Mouse (Mus musculus) urinary bladder, postnatal 10 days (tissue): ENCODE data around the gene Cpvl.

Experiments
- DNase-seq: peaks from one replicate; pipeline ENCODE4 v3.0.0; 2022; ENCODE audit warnings: low spot score

Gene Cpvl

DNA sequence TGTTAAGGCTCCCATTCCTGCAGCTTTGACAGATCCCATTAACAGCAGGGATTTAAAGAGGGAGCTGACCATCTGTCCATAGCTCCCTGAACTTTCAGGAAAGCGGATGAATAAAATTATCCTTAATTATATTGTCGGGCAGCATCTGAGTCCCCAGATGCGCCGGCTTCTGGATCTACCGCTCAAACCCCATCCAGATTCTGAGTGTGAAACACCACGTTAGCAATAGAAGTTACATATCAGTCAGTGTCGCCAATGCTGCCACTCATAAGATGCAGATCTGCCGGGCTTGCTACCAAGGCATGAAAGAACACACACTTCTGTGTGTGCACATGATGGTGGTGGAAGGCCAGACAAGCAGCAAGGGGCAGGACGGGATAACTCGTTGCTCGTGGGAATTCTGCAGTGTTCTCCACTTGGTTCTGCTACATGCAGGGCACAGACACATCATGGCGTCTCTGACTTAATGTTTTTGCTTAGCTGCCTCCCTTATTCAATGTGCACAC is 6.2 kb downstream of the Cpvl start:
- DNase-seq = no peak

DNA sequence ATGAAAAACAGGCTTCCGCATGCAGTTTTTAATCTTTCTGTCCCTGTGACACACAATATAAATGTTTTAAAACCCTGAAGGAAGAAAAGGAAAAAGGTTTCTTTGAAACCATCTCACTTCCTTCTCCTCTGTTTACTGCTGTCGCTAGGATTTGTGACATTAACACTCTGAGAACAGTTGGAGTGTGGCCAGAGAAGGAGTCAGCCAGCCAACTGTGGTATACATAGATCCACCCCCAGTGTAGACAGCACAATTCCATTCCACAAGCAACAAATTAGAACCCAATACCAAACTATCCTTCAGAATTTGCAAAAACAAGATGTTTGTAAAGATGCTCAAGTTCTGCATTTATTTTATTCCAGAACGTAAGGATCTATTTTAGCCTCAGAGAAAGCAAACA is 6.7 kb downstream of the Cpvl start:
- no peak for DNase-seq

DNA sequence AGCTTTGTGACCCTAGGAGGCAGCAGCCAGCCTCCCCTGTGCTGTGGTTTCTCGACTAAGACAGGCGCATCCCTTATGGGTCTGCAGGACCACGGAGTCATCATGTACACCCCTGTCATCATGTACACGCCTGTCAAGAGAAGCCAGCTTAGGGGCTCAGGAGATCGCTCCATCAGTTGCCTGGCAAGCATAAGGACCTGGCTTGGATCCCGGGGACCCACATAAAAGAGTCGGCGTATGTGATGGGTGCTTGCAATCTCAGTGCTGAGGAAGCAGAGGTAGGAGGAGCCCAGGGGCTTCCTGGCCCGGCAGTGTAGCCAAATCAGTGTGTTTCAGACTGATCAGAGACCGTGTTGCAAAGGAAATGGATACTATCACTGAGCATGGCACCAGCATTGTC is 9.4 kb downstream of the Cpvl start:
- DNase-seq = no peak

DNA sequence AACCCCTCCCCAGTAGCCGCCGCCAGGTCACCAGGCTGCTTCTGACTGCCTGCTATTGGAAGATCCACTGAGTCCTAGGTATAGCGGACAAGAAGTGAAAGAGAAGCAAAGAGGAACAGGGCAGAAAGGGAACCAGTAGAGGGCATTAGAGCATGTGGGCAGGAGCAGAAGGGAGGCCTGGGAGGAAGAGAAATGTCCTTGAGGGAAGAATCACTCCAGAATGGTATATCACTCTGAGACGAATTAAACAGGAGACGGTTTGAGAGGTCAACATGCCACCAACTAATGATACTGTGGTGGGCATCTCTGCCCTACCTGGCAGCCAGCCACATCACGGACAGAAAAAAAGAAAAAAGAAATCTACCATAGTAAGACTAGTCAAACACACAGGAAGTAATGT is 9.9 kb downstream of the Cpvl start:
- no peak for DNase-seq

DNA sequence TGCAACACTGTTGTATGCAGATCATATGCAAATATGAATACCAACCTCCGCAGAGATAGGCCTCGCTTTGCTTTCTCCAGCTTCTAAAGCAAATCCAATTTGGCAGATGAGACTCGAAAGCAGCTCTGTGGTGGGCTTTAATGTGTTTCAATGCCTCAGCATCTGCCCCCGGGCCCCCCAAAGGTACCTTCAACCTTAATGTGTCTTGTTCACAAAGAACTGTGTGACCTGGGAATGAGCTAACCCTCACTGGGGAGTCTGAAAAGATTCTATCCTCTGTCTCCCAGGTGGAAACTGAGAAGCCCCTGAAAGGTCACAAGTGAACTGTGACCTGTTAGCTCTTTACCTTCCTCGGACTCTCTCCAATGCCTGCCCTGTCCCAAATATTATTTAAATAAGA is 11.9 kb downstream of the Cpvl start:
- DNase-seq = no peak

DNA sequence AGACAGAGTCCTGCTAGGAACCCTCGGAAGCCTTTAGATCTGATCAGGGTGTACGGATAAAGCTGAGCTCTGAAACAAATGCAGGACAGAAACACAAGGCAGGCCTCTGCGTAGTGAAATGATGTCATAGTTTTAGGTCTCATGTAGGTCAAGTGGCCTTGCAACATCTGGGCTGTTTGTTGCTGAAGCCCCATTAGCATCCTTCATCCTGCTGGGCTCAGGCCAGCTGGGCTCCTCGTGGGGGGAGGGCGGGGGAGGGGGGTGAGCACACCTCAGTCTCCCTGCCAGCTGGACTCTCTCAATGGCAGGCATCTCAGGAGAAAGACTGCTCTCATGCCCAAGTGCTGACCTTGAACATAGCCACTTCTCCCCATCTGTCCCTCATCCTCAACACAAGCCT is 12.6 kb downstream of the Cpvl start:
- DNase-seq = no peak

DNA sequence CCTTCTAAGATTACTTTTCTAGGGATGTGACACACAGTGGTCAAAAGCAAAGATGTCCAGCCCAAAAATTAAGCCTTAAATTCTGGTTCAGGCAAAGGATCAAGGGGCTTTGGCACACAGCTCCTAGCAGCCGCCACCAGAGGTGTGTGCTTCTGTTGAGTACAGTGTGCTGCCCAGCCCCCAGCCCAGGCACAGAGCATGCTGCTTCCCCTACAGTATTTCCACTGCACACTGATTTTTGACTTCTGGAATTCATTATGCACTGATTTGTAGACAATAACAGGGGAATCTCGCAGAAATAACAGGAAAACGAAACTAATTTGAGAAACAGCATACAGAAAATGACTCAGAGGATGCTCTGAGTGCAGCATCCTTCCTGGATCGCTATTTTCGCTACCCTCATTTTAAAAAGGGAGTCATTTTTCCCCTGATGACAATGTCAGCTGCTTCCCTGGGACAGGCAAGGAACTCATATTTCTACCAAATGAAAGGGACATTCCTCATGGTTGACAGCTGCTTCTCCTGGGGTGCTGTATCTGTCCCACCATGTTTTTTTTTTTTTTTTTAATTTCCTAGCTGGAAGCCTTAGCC is 14.5 kb downstream of the Cpvl start:
- no peak for DNase-seq

DNA sequence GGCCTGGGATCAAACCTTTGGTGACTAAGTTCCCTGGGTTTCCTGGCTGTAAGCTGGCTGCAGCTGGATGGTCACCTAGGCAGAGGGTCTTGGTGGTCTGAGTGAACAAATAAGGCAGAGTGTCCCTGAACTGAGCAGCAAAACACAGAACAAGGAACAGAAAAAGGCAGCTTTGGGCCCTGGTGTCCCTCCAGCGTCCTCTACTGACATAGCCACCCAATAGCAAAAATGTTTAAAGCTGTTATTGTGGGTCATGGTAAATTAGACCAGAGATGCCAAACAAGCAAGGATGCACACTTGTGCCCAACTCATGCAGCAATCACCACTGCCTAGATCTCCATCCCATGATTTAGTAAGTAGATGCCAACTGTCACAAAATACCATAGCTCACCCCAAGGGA is 16.5 kb downstream of the Cpvl start:
- no peak for DNase-seq

DNA sequence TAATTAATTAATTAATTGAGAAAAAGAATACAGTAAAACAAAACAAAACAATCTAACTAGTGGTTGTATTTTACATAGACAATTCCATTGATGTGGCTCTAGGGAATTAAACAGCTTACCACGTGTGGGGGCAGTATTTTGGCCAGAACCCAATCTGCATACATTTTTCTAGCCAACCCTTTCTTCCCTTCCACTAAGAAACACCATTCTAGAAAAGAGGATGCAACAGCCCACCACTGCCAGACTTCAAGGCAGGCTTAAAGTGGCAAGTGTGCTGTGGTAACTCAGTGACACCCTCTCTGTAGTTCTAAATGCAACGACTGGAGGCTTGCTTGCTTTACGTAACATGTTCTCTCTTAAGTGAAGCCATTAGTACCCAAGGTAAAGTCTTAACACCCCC is 18.6 kb downstream of the Cpvl start:
- no peak for DNase-seq

DNA sequence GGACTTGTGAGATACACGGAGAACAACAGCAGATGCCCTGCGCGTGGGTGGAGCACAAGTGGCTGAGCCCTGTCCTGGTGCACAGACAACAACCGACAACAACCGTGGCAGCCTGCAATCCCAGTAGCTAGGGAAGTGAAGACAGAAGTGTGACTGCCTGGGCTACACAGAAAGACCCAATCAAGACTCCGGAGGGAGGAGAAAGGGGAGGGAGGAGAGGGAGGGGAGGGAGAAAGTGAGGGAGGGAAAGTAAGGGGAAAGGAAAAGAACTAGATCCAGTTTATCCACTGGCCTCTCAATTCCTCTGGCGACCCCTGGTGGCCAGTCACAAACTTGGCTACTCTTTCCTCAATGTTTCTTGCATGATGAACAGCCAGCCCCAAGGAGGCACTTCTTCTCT is 20.1 kb downstream of the Cpvl start:
- peak; percentile 44 for DNase-seq

DNA sequence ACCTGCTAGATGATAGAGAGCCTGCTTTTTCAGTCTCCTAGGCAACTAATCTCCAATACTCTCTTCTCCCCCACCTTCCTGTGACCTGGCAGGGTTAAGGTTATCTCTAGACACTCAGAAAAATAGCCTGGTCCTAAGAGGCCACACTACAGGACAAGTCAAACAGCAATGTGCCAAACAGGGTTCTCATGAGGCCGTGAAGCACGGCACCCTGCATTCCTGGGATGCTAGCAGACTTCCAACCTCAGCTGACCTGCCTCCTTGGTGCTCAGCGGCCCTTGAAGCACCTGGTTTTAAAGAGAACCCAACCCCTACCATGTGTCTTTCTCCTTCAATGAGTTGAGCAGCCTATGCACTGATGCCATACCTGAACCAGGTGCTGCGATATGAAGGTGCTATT is 22.0 kb downstream of the Cpvl start:
- no peak for DNase-seq

DNA sequence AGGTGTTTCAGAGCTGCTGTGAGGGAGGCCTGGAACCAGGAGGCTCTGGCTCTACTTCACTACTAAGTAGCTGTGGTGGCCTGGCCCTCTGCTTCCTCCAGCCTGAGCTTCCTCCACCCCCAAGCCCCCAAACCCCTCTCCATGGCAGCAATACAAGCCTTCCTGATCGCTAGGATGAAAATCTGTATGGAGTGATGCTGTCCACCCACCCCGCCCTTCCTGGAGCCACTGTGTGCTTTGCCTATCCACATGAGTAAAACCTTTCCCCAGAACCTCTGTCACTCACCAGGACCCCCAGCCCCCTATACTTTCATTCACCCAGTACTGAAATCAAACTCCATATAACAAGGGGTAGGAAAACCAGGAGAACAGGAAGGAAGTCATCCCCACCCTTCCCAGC is 22.6 kb downstream of the Cpvl start:
- DNase-seq = no peak

DNA sequence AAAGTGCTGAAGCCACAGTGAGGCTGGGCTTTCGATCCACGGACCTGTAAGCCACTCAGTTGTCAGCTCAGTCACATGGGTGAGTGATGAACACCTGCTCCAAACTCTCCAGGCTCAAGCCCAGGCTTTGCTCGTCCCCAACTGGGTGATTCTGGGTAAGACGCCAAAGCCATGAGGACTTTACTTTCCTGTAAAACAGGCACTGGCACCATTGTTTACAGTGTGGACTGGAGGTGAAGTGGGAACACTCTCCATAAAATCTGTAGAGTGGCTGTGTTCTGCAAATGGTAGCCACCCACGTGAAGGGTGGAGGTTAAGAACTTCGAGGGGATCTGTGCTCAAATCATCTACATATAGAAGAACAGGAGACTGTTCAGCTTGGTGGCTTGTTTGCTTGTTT is 23.2 kb downstream of the Cpvl start:
- no peak for DNase-seq

DNA sequence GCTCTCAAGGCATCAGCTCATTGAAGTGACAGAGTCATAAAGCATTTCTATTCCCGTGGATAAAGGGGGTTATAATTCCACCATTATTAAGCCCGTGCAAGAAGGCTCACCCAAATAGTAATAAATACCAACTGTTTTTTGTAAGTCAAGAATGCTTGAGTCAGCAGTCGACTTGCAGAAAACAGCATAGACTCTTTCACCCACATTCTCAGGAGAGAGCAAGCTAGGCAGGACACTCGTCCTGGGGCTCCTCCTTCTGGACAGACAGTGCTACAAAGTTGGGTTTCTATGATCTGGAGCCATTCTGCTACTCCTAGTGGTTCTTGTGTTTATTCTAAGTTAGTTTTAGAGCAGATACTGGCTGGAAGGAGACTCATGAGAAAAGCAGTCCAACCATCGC is 24.4 kb downstream of the Cpvl start:
- DNase-seq = no peak

DNA sequence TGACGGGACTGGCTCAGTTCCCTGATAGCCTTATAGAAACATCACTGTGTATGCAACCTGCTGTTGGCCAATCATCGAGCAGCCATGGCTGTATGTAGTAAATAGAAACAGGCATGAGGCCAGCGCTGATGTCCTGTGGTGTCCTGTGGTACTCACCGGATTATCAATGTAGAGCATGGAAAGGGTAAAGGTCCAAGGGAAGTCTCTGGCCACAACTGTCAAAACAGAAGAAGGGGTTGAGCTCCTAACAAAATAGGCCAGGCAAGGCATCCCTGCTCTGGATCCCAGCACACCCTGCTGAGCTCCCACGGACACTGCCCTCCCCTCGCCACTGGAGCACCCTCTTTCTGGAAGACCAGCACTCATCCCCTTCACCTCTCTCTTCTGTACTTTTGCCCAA is 25.1 kb downstream of the Cpvl start:
- DNase-seq = no peak

DNA sequence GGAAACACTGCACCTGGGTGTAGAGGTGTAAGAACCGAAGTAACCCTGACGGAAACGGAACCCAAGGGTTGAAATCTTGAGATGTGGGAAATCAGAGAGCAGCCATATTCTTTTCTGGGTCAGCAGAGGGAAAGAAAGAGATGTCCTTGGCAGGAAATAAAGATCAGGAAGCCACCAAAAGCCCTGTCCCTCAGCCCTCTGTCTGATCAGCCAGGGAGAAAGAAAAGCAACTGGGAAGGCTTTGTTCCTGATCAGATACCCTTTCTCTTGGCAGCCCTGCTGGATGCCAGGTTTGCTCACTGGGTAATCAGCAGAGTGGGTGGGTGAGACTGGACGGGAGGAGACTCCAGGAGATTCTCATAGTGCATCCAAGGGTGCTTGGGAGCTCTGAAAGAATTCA is 27.1 kb downstream of the Cpvl start:
- no peak for DNase-seq

DNA sequence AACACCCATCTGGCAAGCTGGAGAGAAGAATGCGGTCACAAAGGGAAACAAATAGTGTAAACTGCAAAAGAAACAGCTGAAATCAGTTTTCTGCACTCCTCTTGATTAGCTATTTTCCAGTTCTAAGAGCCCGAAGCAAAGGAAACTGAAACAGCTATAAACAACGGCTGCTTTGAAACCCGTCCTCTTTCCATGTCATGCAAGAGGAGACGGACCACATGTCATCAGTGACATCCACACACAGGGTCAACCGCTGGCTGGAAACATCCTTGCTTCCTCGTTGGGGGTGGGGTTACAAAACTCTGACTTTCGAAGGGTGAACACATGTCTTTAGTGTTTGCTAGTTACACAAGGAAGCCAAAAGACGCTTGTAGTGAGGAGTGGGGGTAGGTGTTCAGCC is 27.6 kb downstream of the Cpvl start:
- no peak for DNase-seq

DNA sequence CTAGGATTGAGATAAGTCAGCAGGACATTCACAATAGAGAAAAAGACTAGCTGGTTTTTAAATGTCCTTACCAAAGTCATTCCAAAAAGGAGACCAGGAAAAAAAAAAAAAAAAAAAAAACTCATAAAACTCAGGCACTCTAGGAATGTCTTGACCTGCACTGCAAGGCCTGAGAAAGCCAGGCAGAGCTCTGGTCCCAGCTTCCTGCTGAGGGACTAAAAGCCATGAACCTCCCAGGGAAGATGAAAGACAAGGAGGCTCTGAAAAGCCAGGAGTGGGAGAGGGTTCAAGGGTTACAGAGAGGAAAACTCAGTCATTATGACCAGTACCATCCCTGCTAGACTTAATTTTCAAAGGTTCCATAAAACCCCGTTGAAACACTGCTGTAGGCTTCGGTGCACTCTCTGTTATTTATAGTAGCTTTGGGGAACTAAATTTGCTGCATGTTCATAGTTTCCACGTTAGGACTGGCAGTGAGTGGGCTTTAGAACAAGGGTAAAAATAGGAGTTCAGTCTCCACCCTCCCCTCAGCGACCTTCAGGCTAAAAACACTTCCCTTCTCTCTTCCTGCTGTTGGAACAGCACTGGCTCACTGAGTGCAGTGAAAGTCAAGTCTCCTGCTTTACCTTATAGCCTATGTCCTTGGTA is 30.0 kb downstream of the Cpvl start:
- DNase-seq = no peak

DNA sequence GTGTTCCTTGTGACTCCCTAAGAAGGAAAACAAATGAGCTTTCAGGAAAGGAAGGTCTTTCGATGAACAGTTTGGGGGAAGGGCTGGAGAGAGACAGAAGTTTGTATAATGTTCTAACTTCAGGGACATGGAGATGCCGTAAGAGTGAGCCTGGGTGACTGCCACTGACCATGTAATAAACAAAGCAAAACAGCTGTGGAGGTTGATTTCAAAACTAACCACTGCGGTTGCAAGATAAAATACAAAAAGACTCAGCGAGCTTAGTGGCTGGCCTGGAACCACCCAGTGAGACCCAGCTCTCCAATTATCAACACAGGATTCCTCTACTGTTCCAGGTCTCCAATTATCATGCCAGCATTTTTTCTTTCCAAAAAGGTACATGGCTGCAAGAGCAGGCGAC is 33.6 kb downstream of the Cpvl start:
- DNase-seq = no peak

DNA sequence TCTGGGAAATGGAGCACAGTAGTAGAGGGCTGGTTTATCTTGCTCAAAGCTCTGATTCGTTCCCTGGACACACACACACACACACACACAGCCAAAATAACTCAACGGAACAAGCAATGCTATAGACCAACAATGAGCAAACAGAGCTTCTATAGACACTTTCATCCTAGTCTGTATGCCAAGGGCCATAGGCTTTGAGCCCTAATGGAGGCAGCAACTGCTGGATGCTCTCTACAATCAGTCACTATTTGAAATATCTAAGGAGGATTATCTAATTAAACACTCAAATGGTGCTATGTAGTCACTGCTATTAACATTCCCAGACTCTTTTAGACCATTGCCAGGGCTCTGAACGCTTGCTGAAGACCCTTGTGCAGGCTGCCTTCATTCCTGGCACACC is 34.1 kb downstream of the Cpvl start:
- no peak for DNase-seq

DNA sequence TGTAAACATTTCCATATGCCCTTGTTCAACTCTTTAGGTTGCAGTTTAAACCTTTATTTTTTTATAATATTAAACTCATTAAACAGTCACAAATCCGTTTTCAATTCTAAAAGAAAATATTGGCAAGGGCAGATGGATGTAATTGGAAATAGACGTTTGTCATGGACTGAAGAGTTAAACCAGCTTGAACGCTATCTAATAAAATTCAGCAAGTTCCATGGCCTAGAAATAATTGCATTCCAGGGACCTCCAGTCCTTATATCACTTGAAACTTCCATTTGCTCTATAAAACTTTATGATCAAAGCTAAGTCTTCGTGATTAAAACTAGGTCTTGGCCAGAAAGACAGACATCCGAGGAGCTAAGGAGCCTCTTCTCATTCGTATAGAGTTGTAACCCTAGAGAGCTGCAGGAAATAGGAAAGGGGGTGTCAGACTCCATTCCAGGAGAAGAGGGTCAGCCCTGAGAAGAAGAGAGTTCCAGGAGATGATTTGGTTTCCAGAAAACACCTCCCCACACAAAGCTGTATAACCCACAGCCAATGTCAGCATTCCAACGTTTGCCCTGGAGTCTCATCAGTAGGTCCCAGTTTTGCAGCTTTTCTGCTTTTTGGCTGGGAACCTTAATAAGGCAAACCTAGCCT is 36.2 kb downstream of the Cpvl start:
- DNase-seq = no peak

DNA sequence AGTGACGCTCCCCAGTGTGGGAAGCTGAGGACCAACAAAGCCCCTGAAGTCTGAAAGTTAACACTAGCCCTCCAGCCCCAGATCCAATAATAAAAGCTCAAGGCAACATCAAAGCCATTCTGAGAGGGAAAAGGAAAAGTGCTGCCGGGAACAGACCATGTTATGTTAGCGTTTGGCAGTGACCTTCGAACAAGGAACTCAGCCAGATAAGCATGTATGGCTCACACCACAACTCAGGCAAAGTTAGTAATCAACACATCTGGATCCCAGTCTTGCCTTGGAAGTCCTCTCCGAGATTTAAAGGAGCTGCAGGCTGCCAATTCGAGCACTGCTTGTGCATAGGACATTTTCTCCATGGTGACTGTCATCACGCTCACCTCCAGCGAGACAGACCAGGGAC is 38.7 kb downstream of the Cpvl start:
- no peak for DNase-seq

DNA sequence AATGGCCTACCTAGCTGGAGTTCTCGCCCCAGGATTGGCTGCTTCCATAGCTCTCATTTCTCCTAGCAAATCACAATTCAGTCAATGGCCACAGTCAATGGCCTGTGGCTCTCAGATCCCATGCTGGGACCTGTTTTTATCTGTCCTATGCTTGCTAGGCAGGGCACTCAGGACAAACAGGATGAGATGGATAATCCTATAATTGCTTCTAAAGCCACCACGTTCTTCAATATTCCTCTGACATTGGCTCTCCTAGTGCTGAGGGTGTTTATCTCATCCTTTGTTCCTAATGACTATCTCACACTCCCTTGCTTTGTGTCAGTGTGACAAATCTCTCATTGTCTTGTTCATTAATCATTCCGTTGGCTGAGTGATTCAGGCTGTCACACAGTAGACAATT is 39.5 kb downstream of the Cpvl start:
- DNase-seq = no peak
